ENCODE assay signal across 17 mouse cellular contexts in the genomic region with DNA sequence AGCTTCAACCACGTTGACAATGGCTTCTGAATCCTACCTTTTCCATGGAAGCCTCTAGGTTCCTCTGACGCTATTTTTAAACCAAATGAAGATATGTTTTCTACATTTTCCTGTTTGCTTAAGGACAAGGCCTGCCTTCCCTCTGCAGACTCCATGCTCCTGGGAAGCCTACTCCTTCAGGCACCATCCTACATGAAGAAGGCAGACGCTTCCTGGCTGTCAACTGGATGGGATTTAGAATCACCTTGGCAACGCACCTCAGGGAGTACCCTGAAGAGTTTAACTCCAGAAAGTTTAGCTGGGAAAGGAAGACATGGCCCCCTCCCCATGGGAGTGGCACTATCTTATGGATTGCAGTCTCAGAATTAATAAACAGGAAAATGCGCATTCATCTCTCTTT.
"Had no signal": no experiment of that assay in that cellular context is flagged by ENCODE, and none has a peak within 500 bp of the region (broad histone marks: within the 10 kb centered on the region; RNA-seq: fewer than 3 reads in every experiment).

No protein-coding gene starts in this region.

- H3K27ac ChIP-seq: liver, embryonic 14.5 days; midbrain, embryonic 12.5 days; neural tube, embryonic 13.5 days; neural tube, embryonic 15.5 days had no signal

- H3K27me3 ChIP-seq: midbrain, embryonic 12.5 days; neural tube, embryonic 13.5 days; neural tube, embryonic 15.5 days had no signal

- H3K9me3 ChIP-seq: midbrain, embryonic 12.5 days had no signal

- DNase-seq: lung, adult 18-20 months; lung, embryonic 14.5 days; lung, postnatal 10 days; lung, postnatal 4 days; retina, postnatal 1 day; right cerebral cortex, adult 18-20 months; right cerebral cortex, postnatal 25 days; right cerebral cortex, postnatal 4 days; spleen, adult 18-20 months; thymus, adult 18-20 months; thymus, postnatal 14 days; thymus, postnatal 36 days had no signal

- H3K9ac ChIP-seq: liver, embryonic 14.5 days; lung, embryonic 14.5 days; midbrain, embryonic 12.5 days; neural tube, embryonic 13.5 days; neural tube, embryonic 15.5 days had no signal

- H3K4me1 ChIP-seq: midbrain, embryonic 12.5 days; neural tube, embryonic 13.5 days; neural tube, embryonic 15.5 days had no signal

- H3K36me3 ChIP-seq: midbrain, embryonic 12.5 days; neural tube, embryonic 13.5 days; neural tube, embryonic 15.5 days had no signal

- H3K4me3 ChIP-seq: midbrain, embryonic 12.5 days; myocyte; neural tube, embryonic 13.5 days; neural tube, embryonic 15.5 days had no signal

- H3K4me2 ChIP-seq: lung, embryonic 14.5 days; midbrain, embryonic 12.5 days; neural tube, embryonic 13.5 days; neural tube, embryonic 15.5 days had no signal
